Mouse (Mus musculus) MEL (cell line): Measurements from ENCODE around the gene Pkd2l1.

ENCODE experiments used
- CTCF ChIP-seq, 3 experiments: IDR thresholded peaks in 2 of 3; conservative IDR thresholded peaks in 1 of 3; 2 replicates each; pipeline ENCODE4 v1.5.1; 2011 to 2012; ENCODE audit warnings: low read length in 3 of 3, low read depth in 2 of 3, mild to moderate bottlenecking in 2 of 3, improper control_type of control experiment in 1 of 3, inconsistent platforms in 1 of 3, mixed read lengths in 1 of 3, moderate library complexity in 1 of 3; ENCODE audit not compliant: control insufficient read depth in 1 of 3, insufficient read depth in 1 of 3, poor library complexity in 1 of 3, severe bottlenecking in 1 of 3
- ELF1 ChIP-seq: IDR thresholded peaks from 2 replicates; pipeline ENCODE4 v1.6.1; 2014; ENCODE audit warnings: low read depth, mild to moderate bottlenecking, inconsistent platforms, low read length, improper control_type of control experiment, moderate library complexity
- EP300 ChIP-seq, 2 experiments: IDR thresholded peaks; 2 replicates each; pipeline ENCODE4 v1.6.1; 2011; ENCODE audit warnings: improper control_type of control experiment in 2 of 2, low read length in 2 of 2, low read depth in 1 of 2, mild to moderate bottlenecking in 1 of 2
- MXI1 ChIP-seq: IDR thresholded peaks from 2 replicates; pipeline ENCODE4 v1.6.1; 2011; ENCODE audit warnings: mild to moderate bottlenecking, low read depth, low read length, improper control_type of control experiment
- MYB ChIP-seq: IDR thresholded peaks from 2 replicates; pipeline ENCODE4 v1.6.1; 2011; ENCODE audit warnings: mild to moderate bottlenecking, low read depth, low read length, improper control_type of control experiment

DNA sequence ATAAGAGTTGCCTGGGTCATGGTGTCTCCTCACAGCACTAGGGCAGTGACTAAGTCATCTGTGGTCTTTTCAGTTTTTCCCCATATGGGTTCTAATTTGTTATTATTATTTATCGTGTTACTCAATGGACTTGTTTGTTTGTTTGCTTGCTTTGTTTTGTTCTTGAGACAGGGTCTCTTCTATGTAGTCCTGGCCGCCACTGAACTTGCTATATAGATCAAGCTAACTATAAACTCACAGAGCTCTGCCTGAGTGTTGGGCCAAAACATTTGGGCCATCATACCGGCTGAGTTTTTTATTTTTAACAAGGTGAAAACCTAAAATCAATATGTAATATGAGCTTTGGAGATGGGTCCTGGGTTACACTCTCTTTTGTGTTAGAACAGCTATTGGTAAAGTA lies 32.9 kb downstream of the Pkd2l1 start:
- no peak for TF ChIP-seq ELF1
- no peak for TF ChIP-seq EP300 (IDR thresholded peaks at IDR 0.05; ENCODE audit: low read depth in 1 of 2, low read length in 2 of 2)
- no peak for TF ChIP-seq CTCF (IDR thresholded peaks at IDR 0.05 in 2 of 3, conservative IDR thresholded peaks at IDR 0.05 in 1 of 3; ENCODE audit: control insufficient read depth in 1 of 3, insufficient read depth in 1 of 3, low read depth in 2 of 3, low read length in 3 of 3, poor library complexity in 1 of 3, severe bottlenecking in 1 of 3)
- TF ChIP-seq MXI1 = no peak
- TF ChIP-seq MYB = no peak
